Mouse (Mus musculus): Measurements from ENCODE around the gene Sft2d2. TPM values are rescaled to one million over a fixed set of nuclear protein-coding genes. Genes with fewer than 3 reads are reported as not detected.

The Sft2d2 gene
- total RNA-seq, 1 experiment from 2014 or later, result 22.3 TPM

DNA sequence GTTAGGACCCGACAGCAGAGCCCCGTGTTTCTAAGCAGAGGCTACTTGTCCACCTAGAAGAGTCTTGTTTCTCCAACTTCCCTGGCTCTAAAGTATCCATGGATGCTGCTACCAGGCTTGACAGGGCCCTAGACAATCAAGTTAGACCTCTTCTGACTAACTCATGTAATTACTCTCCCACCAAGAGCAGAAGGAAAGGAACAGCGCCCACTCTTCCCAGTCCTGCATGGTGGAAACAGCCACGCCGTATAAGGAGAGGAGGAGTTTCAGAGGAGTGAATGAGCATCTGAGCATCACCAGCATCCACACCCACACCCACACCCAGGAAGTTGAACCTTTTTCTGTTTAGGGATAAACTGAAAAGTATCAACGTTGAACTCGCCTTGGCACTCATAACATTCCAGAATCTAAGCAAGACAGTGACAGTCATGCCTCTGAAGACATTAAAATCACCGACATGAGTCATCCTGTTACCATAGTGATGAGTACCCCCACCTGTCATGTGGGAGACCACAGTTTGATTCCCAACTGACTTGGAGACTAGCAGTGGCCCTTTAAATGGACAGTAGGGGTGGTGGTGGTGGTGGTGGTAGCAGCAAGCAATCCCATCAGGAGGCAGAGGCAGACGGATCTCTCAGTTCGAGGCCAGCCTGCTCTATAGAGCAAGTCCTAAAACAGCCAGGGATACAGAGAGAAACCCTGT is 3.5 kb downstream of the Sft2d2 start:
- no peak for DNase-seq

DNA sequence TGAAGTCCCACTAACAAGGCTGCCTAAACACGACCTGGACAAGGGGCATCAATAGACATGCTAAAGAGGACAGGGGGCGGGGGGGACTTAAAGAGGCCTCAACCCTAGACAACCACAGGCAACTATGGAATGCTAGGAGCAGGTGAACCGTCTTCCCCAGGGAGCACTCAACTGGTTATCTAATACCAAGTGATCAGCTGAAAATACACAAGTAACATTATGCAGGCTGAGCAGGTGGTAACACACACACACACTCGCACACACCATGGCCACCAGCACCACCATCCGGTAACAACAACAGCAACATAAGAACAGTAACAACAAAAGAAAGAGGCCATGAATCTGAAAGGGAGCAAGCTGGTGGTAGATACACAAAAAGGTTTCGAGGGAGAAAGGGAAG is 4.2 kb downstream of the Sft2d2 start:
- DNase-seq, result no peak

DNA sequence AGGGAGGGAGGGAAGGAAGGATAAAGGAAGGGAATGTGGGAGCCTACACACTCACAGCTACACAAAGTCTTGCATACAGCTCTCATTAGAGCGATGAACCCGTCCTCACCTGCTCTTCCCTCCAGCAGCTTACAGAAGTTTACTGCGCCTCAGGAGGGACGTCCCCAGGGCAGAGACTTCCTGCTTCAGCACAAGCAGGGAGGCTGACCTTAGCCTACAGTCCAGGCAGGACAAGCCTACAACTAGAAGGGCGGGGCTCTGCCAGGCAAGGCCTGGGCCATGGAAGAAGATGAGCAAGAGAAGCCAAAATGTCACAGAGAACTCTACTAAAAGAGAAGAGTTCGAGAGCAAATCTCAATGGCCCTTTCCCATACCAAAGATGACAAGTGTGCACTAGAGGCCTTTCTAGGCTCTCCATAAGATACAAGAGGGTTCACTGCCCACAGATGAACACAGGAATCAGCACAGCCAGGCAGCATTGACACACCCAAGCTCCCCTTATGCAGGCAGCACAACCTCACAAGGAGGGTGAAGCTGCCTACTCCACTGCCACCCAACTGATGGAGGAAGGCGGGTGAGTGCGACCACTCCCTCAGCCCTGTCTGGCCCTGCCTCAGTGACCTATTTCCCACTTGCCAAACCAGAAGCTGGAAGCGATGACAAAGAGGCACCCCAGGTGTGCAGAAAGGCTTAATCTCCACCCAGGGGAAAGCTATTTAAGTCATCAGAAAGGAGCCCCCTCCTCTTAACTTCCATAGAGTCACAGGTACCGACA is 5.2 kb downstream of the Sft2d2 start:
- peak; percentile 18 for DNase-seq

DNA sequence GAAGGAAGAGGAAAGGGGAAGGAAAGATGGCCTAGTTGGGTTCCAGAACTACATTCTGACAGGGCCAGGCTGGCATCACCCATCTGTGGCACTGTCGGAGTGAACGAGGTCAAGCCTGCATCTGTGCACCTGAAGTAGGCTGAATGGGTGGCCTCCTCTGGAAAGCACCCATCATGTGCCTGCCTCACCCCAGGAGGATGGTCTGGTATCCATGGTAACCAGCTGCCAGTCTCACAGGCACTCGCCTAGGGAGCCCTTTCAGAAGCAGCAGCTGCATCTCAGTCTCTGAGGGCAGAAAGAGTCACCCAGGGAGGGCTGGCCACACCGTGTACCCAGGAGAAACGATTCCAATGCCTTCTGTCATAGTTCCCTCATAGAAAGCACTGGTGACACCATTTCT is 6.9 kb downstream of the Sft2d2 start:
- no peak for DNase-seq

DNA sequence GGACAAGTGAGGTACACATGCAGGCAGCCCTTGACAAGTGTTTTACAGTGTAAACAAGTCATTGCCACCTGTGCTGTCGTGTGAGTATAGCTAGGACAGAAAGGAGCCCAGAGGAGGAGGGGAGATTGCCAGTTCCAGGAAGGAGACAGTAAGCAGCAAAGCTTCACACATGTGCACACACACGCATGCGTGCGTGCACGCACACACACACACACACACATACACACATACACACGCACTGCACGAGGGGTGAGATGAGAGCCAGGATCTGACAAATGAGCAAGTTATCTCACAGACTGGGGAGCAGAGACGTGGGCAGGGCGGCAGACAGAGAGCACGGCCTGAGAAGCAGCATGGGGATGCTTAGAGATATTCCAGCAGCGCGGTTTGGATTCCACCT is 7.7 kb downstream of the Sft2d2 start:
- DNase-seq, result no peak

DNA sequence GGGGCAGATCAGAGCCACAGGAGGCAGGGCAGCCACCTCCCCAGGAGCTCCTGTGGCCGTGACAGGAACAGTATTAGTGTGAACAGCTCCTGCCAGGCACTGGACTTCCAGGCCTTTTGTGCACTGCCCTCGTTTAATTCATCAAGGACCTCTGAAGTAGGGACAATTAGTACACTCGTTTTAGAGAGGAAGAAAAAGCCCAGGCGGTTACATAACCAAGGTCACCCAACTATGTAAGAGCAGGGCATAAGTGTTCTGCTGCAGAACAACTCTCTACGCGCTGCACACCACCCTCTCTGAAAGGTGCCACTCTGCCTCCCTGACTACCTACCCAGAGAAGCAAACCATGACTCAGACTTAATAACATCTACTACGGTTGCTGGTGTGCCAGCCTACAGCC is 9.1 kb downstream of the Sft2d2 start:
- DNase-seq, result peak; percentile 20

DNA sequence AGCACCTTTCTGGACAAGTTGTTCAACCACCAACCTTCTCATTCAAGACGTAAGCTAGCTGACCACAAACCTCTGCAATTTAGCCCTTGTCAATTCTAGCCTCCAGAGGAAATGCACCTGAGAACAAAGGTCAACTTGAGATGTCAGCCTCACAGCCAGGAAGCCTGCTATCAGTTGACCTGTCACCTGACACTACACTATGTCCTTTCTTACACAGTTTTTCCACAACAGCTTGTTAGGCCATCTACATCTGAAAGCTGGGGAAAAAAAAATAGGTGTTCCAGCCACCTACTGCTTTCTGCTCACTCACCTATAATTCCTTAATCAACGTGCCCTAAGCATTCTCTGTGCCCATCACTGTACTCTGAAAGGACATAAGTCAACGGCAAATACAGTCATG is 10.1 kb downstream of the Sft2d2 start:
- DNase-seq, result no peak

DNA sequence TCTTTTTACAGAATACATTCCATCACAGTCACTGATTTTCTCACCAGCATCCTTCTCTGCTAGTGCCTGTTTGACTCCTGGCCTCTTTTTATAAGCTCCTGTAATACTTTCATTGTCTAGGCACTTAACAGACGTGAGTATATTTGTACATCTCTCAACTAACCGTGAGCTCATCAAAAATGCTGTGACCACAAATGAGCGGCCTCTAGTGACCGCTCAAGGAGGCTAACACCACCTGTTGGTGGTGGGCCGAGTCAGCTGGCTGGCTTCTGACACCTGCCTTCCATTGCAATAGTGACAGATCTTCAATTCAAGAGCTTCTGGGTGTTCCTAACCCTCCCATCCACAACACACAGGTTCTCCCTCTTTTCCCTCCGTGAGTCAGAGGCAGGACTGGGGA is 10.8 kb downstream of the Sft2d2 start:
- DNase-seq, result no peak

DNA sequence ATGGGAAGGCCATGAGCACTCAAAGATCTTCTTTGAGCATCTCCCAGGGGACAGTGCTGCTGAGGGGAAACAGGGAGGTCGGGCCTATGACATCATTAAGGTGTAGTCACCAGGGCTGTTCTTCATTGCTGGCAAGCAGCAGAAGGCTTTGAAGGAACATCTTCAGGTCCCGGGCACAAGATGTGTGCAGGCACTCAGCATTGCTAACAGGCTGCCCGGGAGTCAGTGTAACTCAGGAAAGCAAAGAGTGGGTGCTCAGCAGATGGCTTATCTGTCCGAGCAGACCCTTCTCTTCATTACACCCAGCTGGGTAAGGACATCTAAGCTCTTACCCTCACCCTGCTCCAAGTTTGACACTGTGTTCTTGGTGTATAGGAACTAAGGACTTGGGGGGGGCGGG is 14.9 kb downstream of the Sft2d2 start:
- no peak for DNase-seq

DNA sequence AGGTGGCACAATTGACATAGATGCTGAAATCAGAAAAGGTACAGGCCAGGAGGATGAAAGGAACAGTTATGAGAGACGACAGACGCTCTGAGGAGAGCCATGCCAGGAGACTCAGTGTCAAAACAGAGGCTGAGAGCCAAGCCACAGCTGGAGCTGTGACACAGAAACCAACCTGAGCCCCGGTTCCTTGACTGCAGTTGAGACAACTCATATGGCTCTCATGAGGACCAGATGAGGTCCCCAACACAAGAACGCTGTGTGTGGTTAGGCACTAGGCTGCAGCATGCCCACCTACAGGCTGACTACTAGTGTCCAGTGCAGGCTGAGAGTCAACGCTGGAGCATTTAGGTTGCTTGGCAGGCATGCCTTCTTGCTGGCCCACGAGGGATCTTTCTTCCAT is 16.2 kb downstream of the Sft2d2 start:
- no peak for DNase-seq

DNA sequence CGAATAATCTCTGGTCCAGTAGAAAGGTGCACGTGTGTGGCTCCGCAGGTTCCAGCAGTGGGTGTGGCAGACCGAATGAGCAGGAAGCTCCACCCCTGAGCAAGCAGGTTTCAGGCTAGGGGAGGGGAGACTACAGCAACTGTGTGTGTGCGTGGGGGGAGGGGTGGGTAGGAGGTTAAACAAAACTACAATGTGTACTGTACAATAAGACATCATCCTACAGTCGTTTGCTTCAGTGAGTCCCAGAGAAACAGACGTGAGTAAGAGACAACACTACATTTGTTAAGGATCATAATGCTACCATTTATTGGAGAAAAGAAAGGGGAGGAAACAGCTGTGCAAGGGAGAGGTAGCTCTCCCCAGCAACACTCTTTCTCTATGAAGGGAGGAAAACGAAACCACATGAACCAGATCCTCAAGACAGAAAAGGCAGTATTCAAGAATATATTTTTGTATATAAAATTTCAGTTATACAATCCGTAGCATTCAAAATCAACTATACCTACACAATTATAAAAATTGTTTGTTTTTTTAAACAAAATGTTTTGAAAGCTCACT is 20.1 kb downstream of the Sft2d2 start:
- no peak for DNase-seq

DNA sequence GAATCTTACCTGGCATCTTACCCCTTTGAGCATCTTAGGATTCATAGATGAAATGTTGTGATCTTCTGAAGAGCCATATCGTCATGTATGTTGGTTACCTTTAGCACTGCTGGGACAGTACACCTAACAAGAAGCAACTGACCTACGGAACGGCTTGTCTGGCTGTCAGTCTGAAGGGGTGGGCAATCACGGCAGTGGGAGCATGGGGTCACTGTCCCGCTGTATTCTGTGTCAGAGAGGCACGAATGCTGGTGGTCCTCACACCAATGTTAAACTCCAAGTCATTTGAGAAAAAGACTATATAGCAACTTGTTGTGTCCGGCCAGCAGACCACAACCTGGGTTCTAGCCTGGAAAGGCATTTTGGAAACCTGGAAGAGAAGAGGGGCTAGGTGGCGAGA is 23.0 kb downstream of the Sft2d2 start:
- DNase-seq, result no peak

DNA sequence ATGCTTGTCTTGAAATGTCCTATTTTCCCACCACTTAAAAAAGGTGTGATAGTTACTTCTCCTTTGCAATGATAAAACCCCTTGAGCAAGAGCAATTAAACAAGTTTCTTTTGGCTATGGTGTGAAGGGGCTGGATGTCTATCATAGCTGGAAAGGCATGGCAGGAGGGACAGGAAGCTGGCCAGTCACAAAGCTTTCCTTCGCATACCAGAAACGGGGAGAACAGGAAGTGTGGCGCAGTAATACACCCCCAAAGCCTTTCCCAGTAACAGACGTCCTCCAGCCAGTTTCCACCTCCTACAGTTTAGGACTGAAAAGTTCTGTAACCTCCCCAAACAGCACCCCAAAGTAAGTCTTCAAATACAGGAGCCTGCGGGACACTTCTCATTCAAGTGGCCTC is 24.1 kb downstream of the Sft2d2 start:
- no peak for DNase-seq

DNA sequence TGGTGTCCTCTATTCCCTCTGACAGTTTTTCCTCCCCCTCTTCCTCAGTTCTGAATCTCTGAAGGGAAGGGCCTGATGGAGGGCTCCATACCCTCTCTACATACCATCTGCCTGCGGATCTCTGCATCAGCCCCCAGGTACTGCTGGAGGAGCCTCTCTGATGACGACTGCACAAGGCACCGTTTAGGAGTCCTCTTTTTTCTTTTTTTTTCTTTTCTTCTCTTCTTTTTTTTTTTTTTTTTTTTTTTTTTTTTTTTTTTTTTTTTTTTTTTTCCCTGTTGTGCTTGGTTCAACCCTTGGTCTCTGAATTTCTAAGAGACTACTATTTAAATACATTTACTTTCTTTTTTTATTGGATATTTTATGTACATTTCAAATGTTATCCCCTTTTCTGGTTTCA is 24.8 kb downstream of the Sft2d2 start:
- DNase-seq, result no peak

DNA sequence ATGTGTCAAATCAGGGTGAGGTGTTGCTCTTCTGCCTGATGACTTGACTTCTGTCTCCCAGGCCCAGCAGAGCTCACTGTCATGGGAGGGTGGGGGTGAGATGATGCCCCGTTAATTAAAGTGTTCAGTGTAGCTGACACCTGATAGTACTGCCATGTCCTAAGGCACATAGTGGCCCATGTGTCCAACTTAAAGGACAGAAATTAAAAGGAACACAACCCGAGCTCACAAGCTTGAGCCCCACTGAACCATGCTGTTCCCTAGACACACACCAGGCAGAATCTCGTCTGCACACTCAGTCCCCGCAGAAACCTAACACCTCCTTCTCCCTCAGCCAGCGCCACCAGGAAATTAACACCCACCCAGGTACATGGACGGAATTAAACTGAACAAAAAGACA is 29.3 kb downstream of the Sft2d2 start:
- no peak for DNase-seq

DNA sequence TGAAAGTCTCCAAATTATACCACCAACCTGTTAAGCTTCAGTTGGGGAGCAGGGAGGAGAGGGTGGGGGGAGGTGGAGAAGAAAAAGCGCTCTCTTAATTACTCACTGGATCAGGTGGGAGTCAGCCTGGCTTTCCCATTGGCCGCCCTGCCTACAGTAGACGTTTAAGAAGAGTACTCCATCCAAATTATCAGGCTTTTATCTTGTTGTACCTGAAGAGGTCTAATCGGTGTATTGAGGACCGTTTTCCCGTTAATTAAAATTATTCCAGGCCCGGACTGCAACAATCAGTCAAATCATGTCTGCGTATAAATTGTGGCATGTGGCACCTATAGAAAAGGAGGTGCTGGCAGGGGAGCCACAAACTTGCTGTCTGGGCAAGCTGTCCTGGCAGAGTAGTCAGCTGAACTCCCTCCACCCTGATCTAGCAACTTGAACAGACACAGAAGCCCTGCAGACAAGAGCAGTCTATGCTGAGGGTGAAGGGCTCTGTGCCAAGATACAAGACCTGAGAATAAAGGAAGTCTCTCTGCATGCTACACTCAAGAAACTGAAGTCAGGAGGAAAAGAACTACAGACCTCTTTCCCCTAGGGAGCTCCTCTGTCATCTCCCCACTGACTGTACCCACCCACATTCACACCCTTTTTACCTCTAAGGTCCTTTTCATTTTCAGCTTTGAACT is 33.4 kb downstream of the Sft2d2 start, which contains the start of gene Tbx19:
TSS of gene Tbx19 (minus strand) at position 51 of the 683 bp plus-strand sequence.
- no peak for DNase-seq

DNA sequence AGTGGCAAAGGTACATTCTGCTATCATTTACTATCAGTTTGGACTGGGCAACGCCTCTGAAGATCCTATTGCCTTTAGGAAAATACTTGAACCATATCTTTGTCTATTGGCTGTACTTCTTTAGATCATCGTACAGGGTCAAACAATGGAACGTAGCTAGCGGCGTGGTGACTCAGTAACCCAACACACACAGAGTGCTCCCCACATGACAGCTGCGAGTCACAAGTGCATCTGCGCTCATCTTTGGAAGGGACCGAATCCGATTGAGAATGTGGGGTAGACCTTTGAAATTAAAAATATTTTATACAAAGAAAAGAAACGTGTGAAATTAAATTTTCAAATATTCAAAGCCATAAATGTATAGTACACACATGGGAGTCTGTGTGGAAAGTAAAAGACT is 35.4 kb downstream of the Sft2d2 start:
- no peak for DNase-seq

DNA sequence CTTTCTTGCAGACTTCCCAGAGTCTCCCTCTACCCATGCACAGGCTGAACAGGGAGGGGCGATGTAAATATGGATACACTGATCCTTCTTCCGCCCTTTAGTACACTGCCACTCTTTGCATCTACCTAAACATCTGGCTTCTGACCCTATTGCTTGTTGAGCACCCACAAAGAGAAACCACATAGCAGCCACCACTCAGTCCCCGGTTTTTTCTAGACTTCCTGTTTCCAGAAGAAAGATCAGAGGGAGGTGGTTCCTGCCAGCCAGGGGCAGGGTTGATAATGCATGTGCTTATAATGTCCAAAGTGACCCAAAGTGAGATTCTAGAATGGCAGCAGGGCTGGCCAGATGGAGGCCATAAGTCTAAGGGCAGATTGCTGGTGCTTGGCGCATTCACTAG is 40.1 kb downstream of the Sft2d2 start:
- no peak for DNase-seq

DNA sequence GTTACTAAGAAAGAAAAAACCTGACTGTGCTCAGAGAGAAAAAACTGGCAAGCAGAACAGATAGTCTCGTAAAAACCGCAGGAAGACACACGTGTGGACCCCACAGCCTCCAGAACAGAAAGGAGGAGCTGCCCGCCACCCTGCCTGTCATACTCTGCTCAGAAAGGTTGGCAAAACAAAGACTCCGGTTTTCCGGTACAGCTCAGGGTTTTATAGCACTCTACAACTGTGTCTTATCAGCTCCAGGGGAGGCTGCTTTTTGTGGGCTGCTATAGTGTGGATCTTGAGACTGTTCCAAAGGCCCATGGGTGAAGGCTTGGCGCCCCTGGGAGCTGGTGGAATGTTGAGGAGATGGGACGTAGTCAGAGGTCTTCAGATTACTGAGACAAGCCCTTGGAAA is 43.0 kb downstream of the Sft2d2 start:
- no peak for DNase-seq

DNA sequence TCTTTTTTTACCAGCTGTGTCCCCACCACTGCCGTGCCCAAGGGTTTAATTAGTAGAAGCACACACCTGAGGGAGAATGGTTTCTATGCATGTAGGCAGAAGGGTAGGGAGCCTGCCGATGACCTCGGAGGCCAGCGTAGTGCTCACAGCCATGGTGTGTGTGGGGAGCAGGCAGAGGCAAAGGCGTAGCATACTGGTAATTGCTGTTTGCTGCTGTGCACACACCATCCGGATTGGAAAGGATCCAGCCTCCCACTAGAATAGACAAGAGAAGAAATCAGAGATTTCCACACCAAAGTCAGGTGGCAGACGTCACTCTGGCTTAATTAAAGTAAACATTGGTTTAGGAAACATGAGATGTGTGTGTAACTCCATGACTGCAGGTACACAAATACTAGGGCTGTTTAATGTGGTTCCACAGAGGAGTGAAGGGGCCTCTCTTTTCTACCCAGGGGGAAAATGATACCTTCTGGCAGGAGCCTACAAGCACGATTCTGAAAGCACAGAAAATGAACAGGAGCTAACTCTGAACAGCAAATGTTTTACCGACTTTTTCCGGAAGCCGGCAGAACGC is 51.8 kb downstream of the Sft2d2 start:
- no peak for DNase-seq

DNA sequence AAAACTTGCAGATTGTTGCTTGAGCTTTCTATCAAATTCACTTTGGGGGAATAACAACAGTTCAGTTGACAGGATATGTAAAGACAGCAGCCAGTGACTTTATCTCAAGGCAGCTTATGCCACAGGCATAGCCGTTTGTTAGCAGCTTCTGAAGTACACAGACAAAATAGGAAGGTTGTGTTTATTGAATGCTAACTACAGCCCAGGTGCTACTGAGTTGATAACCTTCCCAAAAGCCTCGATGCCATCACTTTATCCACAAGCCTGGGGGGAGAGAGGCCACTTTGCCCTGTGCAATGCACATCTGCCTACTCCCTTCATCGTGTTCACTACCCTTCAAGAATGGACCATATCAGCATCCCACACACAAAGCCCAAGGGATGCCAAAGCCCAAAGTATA is 54.0 kb downstream of the Sft2d2 start:
- no peak for DNase-seq

DNA sequence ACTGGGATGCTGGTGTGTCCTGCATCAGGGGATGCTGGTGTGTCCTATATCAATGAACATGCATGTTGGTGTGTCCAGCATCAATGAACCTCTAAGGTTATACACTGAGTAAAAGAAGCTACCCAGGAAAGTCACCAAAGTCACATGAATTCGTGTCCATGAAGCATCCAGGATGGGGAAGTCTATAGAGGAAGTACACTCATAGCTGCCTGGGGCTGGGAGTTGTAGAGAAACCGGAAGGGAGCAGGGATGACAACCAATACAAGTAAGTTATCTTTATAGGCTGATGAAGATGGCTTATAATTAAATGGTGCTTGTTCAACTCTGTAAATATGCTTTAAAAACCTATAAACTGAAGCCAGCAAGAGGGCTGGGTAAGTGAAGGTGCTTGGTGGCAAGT is 60.4 kb downstream of the Sft2d2 start:
- DNase-seq, result no peak

DNA sequence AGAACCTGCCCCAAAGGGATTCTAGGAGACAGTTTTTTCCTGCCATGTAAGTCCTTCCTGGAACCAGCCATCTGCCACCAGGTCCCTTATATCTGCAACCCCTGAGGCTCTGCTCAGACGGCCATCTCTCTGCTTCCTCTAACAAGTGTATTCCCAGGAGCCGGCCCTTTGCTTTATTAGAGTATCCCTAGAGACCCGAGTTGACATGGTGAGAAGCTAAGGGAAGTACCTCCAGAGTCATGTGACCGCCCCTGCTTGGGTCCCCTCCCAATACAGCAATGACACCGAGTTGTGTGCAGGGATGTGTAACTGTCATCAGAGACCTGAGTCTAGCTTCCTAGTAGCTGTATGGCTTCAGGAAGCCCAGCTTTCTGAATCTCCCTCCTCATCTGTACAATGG is 61.0 kb downstream of the Sft2d2 start:
- DNase-seq, result no peak
